Mouse (Mus musculus): Measurements from ENCODE around the gene Lonp1. TPM values are rescaled to one million over a fixed set of nuclear protein-coding genes. Genes with fewer than 3 reads are reported as not detected.

The Lonp1 gene
- total RNA-seq, 2 experiments from 2014 or later = 64.9 TPM

- DNase-seq (ENCODE audit: extremely low spot score in 1 of 2, low spot score in 2 of 2) = no peak
- intact Hi-C loops (cut with DNase I) = no loop called here
Observed at GRCm38 (mm10) chr17:56566293-56566692, 60.4 kb downstream of the Lonp1 start.

Other genes with a start within 250 kb of the Lonp1 start
- 100 to 1,000 TPM; 667 to 674 TPM for gene Ptprs, start 150.4 kb downstream of the Lonp1 start, total RNA-seq (2021)
- gene Znrf4, start 114.5 kb downstream of the Lonp1 start, total RNA-seq (2021) = not detected
- gene Gm20219, start 72.5 kb downstream of the Lonp1 start, total RNA-seq (2021) = 1 to 10 TPM in 1 of 2 experiments, under 1 TPM in 1; 0.54 to 1.3 TPM
- 10 to 100 TPM; 86.3 to 97.5 TPM for gene Safb2, start 42.3 kb downstream of the Lonp1 start, total RNA-seq (2021)
- 100 to 1,000 TPM; 126 to 141 TPM for gene Safb, start 42.1 kb downstream of the Lonp1 start, total RNA-seq (2021)
- gene 2410015M20Rik, start 17.1 kb downstream of the Lonp1 start, total RNA-seq (2021) = 100 to 1,000 TPM; 169 to 171 TPM
- 100 to 1,000 TPM; 430 to 448 TPM for gene Rpl36, start 13.5 kb downstream of the Lonp1 start, total RNA-seq (2021)
- gene Catsperd, start 1.3 kb upstream of the Lonp1 start, total RNA-seq (2021) = under 1 TPM; 0.41 to 0.73 TPM
- 10 to 100 TPM; 88.4 to 97.2 TPM for gene Ranbp3, start 46.4 kb upstream of the Lonp1 start, total RNA-seq (2021)
- gene Ndufa11, start 90.9 kb upstream of the Lonp1 start, total RNA-seq (2021) = 100 to 1,000 TPM; 205 to 222 TPM
- 1 to 10 TPM; 8.8 TPM for gene Vmac, start 91.1 kb upstream of the Lonp1 start, total RNA-seq (2021)
- gene Nrtn, start 130.6 kb upstream of the Lonp1 start, total RNA-seq (2021) = 1 to 10 TPM; 1.8 to 2.4 TPM
- gene Dus3l, start 137.9 kb upstream of the Lonp1 start, total RNA-seq (2021) = 10 to 100 TPM; 75.4 to 76.4 TPM
- gene Prr22, start 143.4 kb upstream of the Lonp1 start, total RNA-seq (2021) = 1 to 10 TPM in 1 of 2 experiments, under 1 TPM in 1; 0.49 to 1.4 TPM
- gene Rfx2, start 204.1 kb upstream of the Lonp1 start, total RNA-seq (2021) = 1 to 10 TPM; 1.4 to 2.3 TPM
- not detected for gene Acsbg2, start 247.6 kb upstream of the Lonp1 start, total RNA-seq (2021)
- under 1 TPM; 0.16 to 0.41 TPM for gene 1700061G19Rik, start 248.6 kb upstream of the Lonp1 start, total RNA-seq (2021)